Mouse (Mus musculus) spleen, embryonic (tissue): ENCODE results near the gene Mfge8.

Experiments used
- CTCF ChIA-PET: fragments of 350-600 bp; sonication (Branson Sonifier 250); formaldehyde crosslinking; loops from one replicate; lab custom pipeline; 2022; lab: Charles Lee

Mfge8 gene

GRCm38 (mm10) chr7:79148711-79149266 lies at the start of gene Mfge8:
TSS of gene Mfge8 (minus strand) at chr7:79149060.
- CTCF ChIA-PET, result no interaction called here

GRCm38 (mm10) chr7:79194560-79195413 lies 45.9 kb upstream of the Mfge8 start:
- CTCF ChIA-PET, result no interaction called here

- CTCF ChIA-PET, result no interaction called here
These were observed 45.1 kb upstream of the Mfge8 start for GRCm38 (mm10) chr7:79193936-79194335.

- CTCF ChIA-PET, result no interaction called here
These were observed 42.6 kb upstream of the Mfge8 start for GRCm38 (mm10) chr7:79191501-79191900.

- CTCF ChIA-PET, result no interaction called here
These were observed 41.7 kb upstream of the Mfge8 start for GRCm38 (mm10) chr7:79190592-79190991.

- CTCF ChIA-PET, result no interaction called here
These were observed 40.4 kb upstream of the Mfge8 start for GRCm38 (mm10) chr7:79189211-79189610.

GRCm38 (mm10) chr7:79187591-79187990 lies 38.7 kb upstream of the Mfge8 start:
- CTCF ChIA-PET, result interaction anchor here (0.6 kb wide), 1 partner anchor 127 kb away, joined by 6 read pairs; no protein-coding TSS in a partner anchor

GRCm38 (mm10) chr7:79183417-79183816 lies 34.6 kb upstream of the Mfge8 start:
- CTCF ChIA-PET, result no interaction called here

- CTCF ChIA-PET, result no interaction called here
These were observed 24.9 kb upstream of the Mfge8 start for GRCm38 (mm10) chr7:79173800-79174199.

GRCm38 (mm10) chr7:79171782-79172181 lies 22.9 kb upstream of the Mfge8 start:
- CTCF ChIA-PET, result no interaction called here

GRCm38 (mm10) chr7:79167006-79167562 lies 18.2 kb upstream of the Mfge8 start:
- CTCF ChIA-PET, result no interaction called here

GRCm38 (mm10) chr7:79159406-79159805 lies 10.5 kb upstream of the Mfge8 start:
- CTCF ChIA-PET, result no interaction called here

GRCm38 (mm10) chr7:79149522-79149921 lies 662 bp upstream of the Mfge8 start:
- CTCF ChIA-PET, result no interaction called here

GRCm38 (mm10) chr7:79147931-79148653 lies 768 bp downstream of the Mfge8 start:
- CTCF ChIA-PET, result interaction anchor here (0.7 kb wide), 1 partner anchor 581 kb away, joined by 9 read pairs; no protein-coding TSS in a partner anchor

- CTCF ChIA-PET, result no interaction called here
These were observed 1.6 kb downstream of the Mfge8 start for GRCm38 (mm10) chr7:79147011-79147837.

- CTCF ChIA-PET, result interaction anchor here (1.4 kb wide), 1 partner anchor 209 kb away, joined by 9 read pairs; no protein-coding TSS in a partner anchor
These were observed 8.0 kb downstream of the Mfge8 start for GRCm38 (mm10) chr7:79140897-79141296.

GRCm38 (mm10) chr7:79139891-79140591 lies 8.8 kb downstream of the Mfge8 start:
- CTCF ChIA-PET, result no interaction called here

- CTCF ChIA-PET, result no interaction called here
These were observed 9.5 kb downstream of the Mfge8 start for GRCm38 (mm10) chr7:79139328-79139824.

- CTCF ChIA-PET, result no interaction called here
These were observed 15.5 kb downstream of the Mfge8 start for GRCm38 (mm10) chr7:79133391-79133790.

- CTCF ChIA-PET, result no interaction called here
These were observed 17.9 kb downstream of the Mfge8 start, which contains the start of gene Hapln3 for GRCm38 (mm10) chr7:79130843-79131444. TSS of gene Hapln3 (minus strand) at chr7:79131018.
